Mouse (Mus musculus) liver, embryonic 16.5 days (tissue): ENCODE data around the gene Aifm1. TPM values are rescaled to one million over a fixed set of nuclear protein-coding genes. Genes with fewer than 3 reads are reported as not detected.

Experiments
- ATAC-seq: fragments of 200-750 bp; cut with Nextera tagmentation; 2 replicates; pipeline ENCODE4 v1.8.0; 2017; ENCODE audit warnings: low read depth, mild to moderate bottlenecking, moderate number of reproducible peaks, moderate library complexity
- H3K27ac ChIP-seq: fragments of 300-500 bp; sonication (generic); 2 replicates; pipeline ENCODE4 v1.5.1; 2014; ENCODE audit warnings: mild to moderate bottlenecking, low read length
- H3K27me3 ChIP-seq: fragments of 300-500 bp; sonication (generic); 2 replicates; pipeline ENCODE4 v1.6.1; 2014; ENCODE audit warnings: low read depth, low read length, mixed read lengths; ENCODE audit not compliant: control insufficient read depth, insufficient read depth
- H3K36me3 ChIP-seq: fragments of 300-500 bp; sonication (generic); 2 replicates; pipeline ENCODE4 v1.6.1; 2014; ENCODE audit warnings: mild to moderate bottlenecking; ENCODE audit not compliant: control insufficient read depth, insufficient read depth
- H3K4me1 ChIP-seq: fragments of 300-500 bp; sonication (generic); 2 replicates; pipeline ENCODE4 v1.6.1; 2014; ENCODE audit warnings: low read depth, low read length, mixed read lengths; ENCODE audit not compliant: control insufficient read depth
- H3K4me2 ChIP-seq: fragments of 300-500 bp; sonication (generic); 2 replicates; pipeline ENCODE4 v1.6.1; 2014; ENCODE audit warnings: low read depth, low read length, mixed read lengths
- H3K4me3 ChIP-seq: fragments of 300-500 bp; sonication (generic); 2 replicates; pipeline ENCODE4 v1.5.1; 2014; ENCODE audit warnings: low read depth, mild to moderate bottlenecking, low read length
- H3K9ac ChIP-seq: fragments of 300-500 bp; sonication (generic); 2 replicates; pipeline ENCODE4 v1.6.1; 2014; ENCODE audit warnings: low read depth, low read length
- H3K9me3 ChIP-seq: fragments of 300-500 bp; sonication (generic); replicated peaks from 2 replicates; pipeline ENCODE4 v1.6.1; 2016; ENCODE audit warnings: low read length; ENCODE audit not compliant: control insufficient read depth
- WGBS: fragments of 180-500 bp; shearing (Covaris S2); extraction: QIAGEN DNeasy Blood & Tissue Kit; methylation state at CpG from one replicate; pipeline ENCODE4 v1.1.7; 2014; ENCODE audit not compliant: insufficient replicate concordance; 5-methylcytosine and 5-hydroxymethylcytosine counted together
- polyA plus RNA-seq: library from polyadenylated mRNA; unstranded; fragments of >200 nt; fragmentation: Nextera tagmentation; extraction: Ambion mirVana; gene quantifications from 2 replicates; pipeline ENCODE4 v1.2.1, GENCODE M21; 2015

The Aifm1 gene
- polyA plus RNA-seq: 62.8 and 63.9 TPM in 2 replicates

GRCm38 (mm10) chrX:48513166-48513807, at the start of gene Aifm1:
TSS of gene Aifm1 (minus strand) at chrX:48513563.
- no peaks in the 10 kb centered on the region for H3K36me3 ChIP-seq
- H3K9me3 ChIP-seq: no peaks in the 10 kb centered on the region
- peak; percentile 98 for ATAC-seq
- H3K9ac ChIP-seq: peak within 1 kb of the TSS; percentile 70
- H3K4me1 ChIP-seq: no peaks in the 10 kb centered on the region; the same call in 1 of the 2 replicates
- 11% methylated on average over 42 of the region's 45 CpGs for WGBS
- peak within 1 kb of the TSS; percentile 73 for H3K4me2 ChIP-seq
- no peaks in the 10 kb centered on the region for H3K27me3 ChIP-seq
- H3K27ac ChIP-seq: peak within 1 kb of the TSS; percentile 53
- H3K4me3 ChIP-seq: peak within 1 kb of the TSS; percentile 74

- Histone ChIP-seq H3K4me3 (no peak overlapping the region), H3K4me1 (no peaks in the 10 kb centered on the region), H3K36me3 (no peaks in the 10 kb centered on the region), H3K9me3 (no peaks in the 10 kb centered on the region), H3K27ac (no peak overlapping the region), H3K4me2 (no peak overlapping the region), H3K27me3 (no peaks in the 10 kb centered on the region), H3K9ac (no peak overlapping the region)
- no peak for ATAC-seq
- WGBS: 31% methylated on average over 3 of the region's 3 CpGs
These were observed 18.8 kb upstream of the Aifm1 start for GRCm38 (mm10) chrX:48532175-48532574.

- Histone ChIP-seq H3K9me3 (no peaks in the 10 kb centered on the region), H3K27me3 (no peaks in the 10 kb centered on the region), H3K27ac (no peak overlapping the region), H3K4me1 (no peaks in the 10 kb centered on the region), H3K36me3 (no peaks in the 10 kb centered on the region), H3K9ac (no peak overlapping the region), H3K4me2 (no peak overlapping the region), H3K4me3 (no peak overlapping the region)
- 36% methylated on average over 3 of the region's 3 CpGs for WGBS
- no peak for ATAC-seq
These were observed 13.1 kb upstream of the Aifm1 start for GRCm38 (mm10) chrX:48526435-48526834.

GRCm38 (mm10) chrX:48525866-48526265, 12.5 kb upstream of the Aifm1 start:
- no peak for ATAC-seq
- Histone ChIP-seq H3K9me3 (no peaks in the 10 kb centered on the region), H3K9ac (no peak overlapping the region), H3K4me1 (no peaks in the 10 kb centered on the region), H3K4me3 (no peak overlapping the region), H3K27ac (no peak overlapping the region), H3K27me3 (no peaks in the 10 kb centered on the region), H3K4me2 (no peak overlapping the region), H3K36me3 (no peaks in the 10 kb centered on the region)
- 57% methylated on average over 8 of the region's 8 CpGs for WGBS

GRCm38 (mm10) chrX:48525332-48525731, 12.0 kb upstream of the Aifm1 start:
- Histone ChIP-seq H3K4me3 (no peak overlapping the region), H3K9me3 (no peaks in the 10 kb centered on the region), H3K27me3 (no peaks in the 10 kb centered on the region), H3K4me2 (no peak overlapping the region), H3K9ac (no peak overlapping the region), H3K36me3 (no peaks in the 10 kb centered on the region), H3K4me1 (no peaks in the 10 kb centered on the region), H3K27ac (no peak overlapping the region)
- WGBS: 46% methylated on average over 1 of the region's 1 CpGs
- ATAC-seq: no peak

- Histone ChIP-seq H3K4me3 (no peak overlapping the region), H3K4me2 (no peak overlapping the region), H3K36me3 (no peaks in the 10 kb centered on the region), H3K9ac (no peak overlapping the region), H3K27me3 (peaks cover 13% of the 10 kb centered on the region), H3K4me1 (no peaks in the 10 kb centered on the region), H3K27ac (no peak overlapping the region), H3K9me3 (no peaks in the 10 kb centered on the region)
- WGBS: 47% methylated on average over 3 of the region's 3 CpGs
- ATAC-seq: no peak
These were observed 10.1 kb upstream of the Aifm1 start for GRCm38 (mm10) chrX:48523512-48523911.

GRCm38 (mm10) chrX:48521651-48522050, 8.3 kb upstream of the Aifm1 start:
- no peaks in the 10 kb centered on the region for H3K9me3 ChIP-seq
- H3K36me3 ChIP-seq: no peaks in the 10 kb centered on the region
- H3K9ac ChIP-seq: no peak overlapping the region
- WGBS: 45% methylated on average over 3 of the region's 3 CpGs
- H3K4me1 ChIP-seq: no peaks in the 10 kb centered on the region
- no peak overlapping the region for H3K27ac ChIP-seq
- H3K4me3 ChIP-seq: no peak overlapping the region
- ATAC-seq: no peak
- peaks cover 13% of the 10 kb centered on the region for H3K27me3 ChIP-seq
- H3K4me2 ChIP-seq: no peak overlapping the region

- no peaks in the 10 kb centered on the region for H3K4me1 ChIP-seq
- peak overlapping the region; percentile 60 for H3K4me2 ChIP-seq
- no peak for ATAC-seq
- H3K27me3 ChIP-seq: peaks cover 13% of the 10 kb centered on the region
- H3K4me3 ChIP-seq: peak overlapping the region; percentile 41
- H3K9me3 ChIP-seq: no peaks in the 10 kb centered on the region
- 33% methylated on average over 20 of the region's 20 CpGs for WGBS
- no peak overlapping the region for H3K9ac ChIP-seq
- H3K36me3 ChIP-seq: no peaks in the 10 kb centered on the region
- no peak overlapping the region for H3K27ac ChIP-seq
These were observed 6.3 kb upstream of the Aifm1 start for GRCm38 (mm10) chrX:48519549-48520085.

- H3K4me2 ChIP-seq: peak within 1 kb of the TSS; percentile 60
- no peaks in the 10 kb centered on the region for H3K9me3 ChIP-seq
- H3K27me3 ChIP-seq: peaks cover 13% of the 10 kb centered on the region
- 24% methylated on average over 33 of the region's 33 CpGs for WGBS
- H3K4me1 ChIP-seq: no peaks in the 10 kb centered on the region; the same call in 1 of the 2 replicates
- H3K27ac ChIP-seq: no peak within 1 kb of the TSS
- no peak for ATAC-seq
- H3K36me3 ChIP-seq: no peaks in the 10 kb centered on the region
- no peak within 1 kb of the TSS for H3K9ac ChIP-seq
- H3K4me3 ChIP-seq: peak within 1 kb of the TSS; percentile 41
These were observed 5.6 kb upstream of the Aifm1 start, which contains the start of gene Rab33a for GRCm38 (mm10) chrX:48518808-48519548. TSS of gene Rab33a (plus strand) at chrX:48519285.
